Mouse (Mus musculus) CH12.LX (cell line): ENCODE measurements around the gene Rad23b. TPM values are rescaled to one million over a fixed set of nuclear protein-coding genes. Genes with fewer than 3 reads are reported as not detected.
A peak's percentile ranks its signal among the peaks of the same experiment; 100 is the strongest.

Experiments
- DNase-seq: peaks from one replicate; pipeline ENCODE4 v3.0.0-alpha.2; 2013; ENCODE audit errors: extremely low read depth
- H3K27ac ChIP-seq: 2 replicates; pipeline ENCODE4 v1.5.1; 2012; ENCODE audit warnings: low read depth, mild to moderate bottlenecking, control low read depth, moderate library complexity; ENCODE audit not compliant: insufficient read depth
- H3K27me3 ChIP-seq: replicated peaks from 2 replicates; pipeline ENCODE3; 2012; ENCODE audit warnings: inconsistent platforms
- H3K36me3 ChIP-seq, 2 experiments: replicated peaks in 1 of 2; 2 replicates each; pipeline versions ENCODE3 to v1.6.1; 2012; ENCODE audit warnings: inconsistent platforms in 1 of 2, low read length in 1 of 2, mild to moderate bottlenecking in 1 of 2, mixed read lengths in 1 of 2, moderate library complexity in 1 of 2; ENCODE audit not compliant: control insufficient read depth in 1 of 2, insufficient read depth in 1 of 2
- H3K4me1 ChIP-seq, 2 experiments: 2 replicates each; pipeline ENCODE4 v1.6.1; 2012; ENCODE audit warnings: inconsistent platforms in 1 of 2, moderate library complexity in 1 of 2; ENCODE audit not compliant: insufficient read depth in 2 of 2, control insufficient read depth in 1 of 2
- H3K4me2 ChIP-seq: 2 replicates; pipeline ENCODE4 v1.6.1; 2012; ENCODE audit warnings: low read depth, mild to moderate bottlenecking, control low read depth; ENCODE audit not compliant: poor library complexity, insufficient read depth, severe bottlenecking
- H3K4me3 ChIP-seq, 3 experiments: fragments of 150-350 bp in 1 of 3; sonication (generic) in 1 of 3; replicated peaks in 1 of 3; 2 replicates each; pipeline versions ENCODE3 to v1.5.1; 2011 to 2012; ENCODE audit warnings: low read depth in 2 of 3, low read length in 2 of 3, mild to moderate bottlenecking in 2 of 3, moderate library complexity in 2 of 3, control low read depth in 1 of 3, improper control_type of control experiment in 1 of 3, inconsistent platforms in 1 of 3, mixed read lengths in 1 of 3; ENCODE audit not compliant: poor library complexity in 1 of 3
- H3K79me2 ChIP-seq: replicated peaks from 2 replicates; pipeline ENCODE4 v1.6.1; 2012; ENCODE audit warnings: mild to moderate bottlenecking, moderate library complexity; ENCODE audit not compliant: control insufficient read depth, poor library complexity, insufficient read depth, severe bottlenecking; ENCODE audit errors: extremely low read depth
- H3K9ac ChIP-seq: 2 replicates; pipeline ENCODE4 v1.6.1; 2012; ENCODE audit warnings: low read depth, mild to moderate bottlenecking, control low read depth, moderate library complexity; ENCODE audit not compliant: insufficient read depth
- H3K9me3 ChIP-seq: replicated peaks from 2 replicates; pipeline ENCODE3; 2012; ENCODE audit warnings: low read length, inconsistent platforms, mixed read lengths
- CHD1 ChIP-seq: IDR thresholded peaks from 2 replicates; pipeline ENCODE4 v1.6.1; 2012; ENCODE audit warnings: low read depth, low read length, improper control_type of control experiment, inconsistent platforms
- CHD2 ChIP-seq: IDR thresholded peaks from 2 replicates; pipeline ENCODE4 v1.6.1; 2011; ENCODE audit warnings: low read length, improper control_type of control experiment
- CTCF ChIP-seq, 2 experiments: IDR thresholded peaks in 1 of 2; conservative IDR thresholded peaks in 1 of 2; 2 replicates each; pipeline ENCODE4 v1.5.1; 2011 to 2012; ENCODE audit warnings: low read depth in 2 of 2, low read length in 2 of 2, improper control_type of control experiment in 1 of 2, inconsistent platforms in 1 of 2, mild to moderate bottlenecking in 1 of 2, moderate library complexity in 1 of 2
- E2F4 ChIP-seq: IDR thresholded peaks from 2 replicates; pipeline ENCODE4 v1.6.1; 2011; ENCODE audit warnings: low read depth, low read length, improper control_type of control experiment; ENCODE audit not compliant: insufficient replicate concordance
- ETS1 ChIP-seq: conservative IDR thresholded peaks from 2 replicates; pipeline ENCODE4 v1.6.1; 2012; ENCODE audit warnings: low read depth, mild to moderate bottlenecking, inconsistent platforms, low read length, improper control_type of control experiment, moderate library complexity
- JUN ChIP-seq: IDR thresholded peaks from 2 replicates; pipeline ENCODE4 v1.6.1; 2011; ENCODE audit warnings: low read depth, mild to moderate bottlenecking, low read length, improper control_type of control experiment, moderate library complexity; ENCODE audit not compliant: insufficient read depth
- JUND ChIP-seq: conservative IDR thresholded peaks from 2 replicates; pipeline ENCODE4 v1.6.1; 2011; ENCODE audit warnings: low read depth, low read length, improper control_type of control experiment
- MAX ChIP-seq: IDR thresholded peaks from 2 replicates; pipeline ENCODE4 v1.6.1; 2011; ENCODE audit warnings: low read length, improper control_type of control experiment
- MXI1 ChIP-seq: IDR thresholded peaks from 2 replicates; pipeline ENCODE4 v1.6.1; 2011; ENCODE audit warnings: mild to moderate bottlenecking, low read depth, low read length, improper control_type of control experiment
- MYC ChIP-seq: IDR thresholded peaks from 2 replicates; pipeline ENCODE4 v1.6.1; 2011; ENCODE audit warnings: low read depth, mild to moderate bottlenecking, improper control_type of control experiment, low read length
- NELFE ChIP-seq: IDR thresholded peaks from 2 replicates; pipeline ENCODE4 v1.6.1; 2011; ENCODE audit warnings: low read depth, low read length, improper control_type of control experiment
- NRF1 ChIP-seq: IDR thresholded peaks from 2 replicates; pipeline ENCODE4 v1.6.1; 2014; ENCODE audit warnings: low read depth, mild to moderate bottlenecking, inconsistent platforms, low read length, improper control_type of control experiment, moderate library complexity
- PAX5 ChIP-seq: IDR thresholded peaks from 2 replicates; pipeline ENCODE4 v1.6.1; 2012; ENCODE audit warnings: low read length, inconsistent platforms, mixed read lengths
- RCOR1 ChIP-seq: conservative IDR thresholded peaks from 2 replicates; pipeline ENCODE4 v1.6.1; 2012; ENCODE audit warnings: low read depth, mild to moderate bottlenecking, inconsistent platforms, low read length, improper control_type of control experiment
- SIN3A ChIP-seq: IDR thresholded peaks from 2 replicates; pipeline ENCODE4 v1.6.1; 2012; ENCODE audit warnings: low read length, improper control_type of control experiment, inconsistent platforms
- USF1 ChIP-seq: IDR thresholded peaks from 2 replicates; pipeline ENCODE4 v1.6.1; 2014; ENCODE audit warnings: low read depth, mild to moderate bottlenecking, inconsistent platforms, low read length, improper control_type of control experiment
- USF2 ChIP-seq: conservative IDR thresholded peaks from 2 replicates; pipeline ENCODE4 v1.6.1; 2011; ENCODE audit warnings: low read depth, low read length, improper control_type of control experiment
- ZC3H11A ChIP-seq: IDR thresholded peaks from 2 replicates; pipeline ENCODE4 v1.6.1; 2012; ENCODE audit warnings: low read depth, mild to moderate bottlenecking, inconsistent platforms, low read length, improper control_type of control experiment
- ZKSCAN1 ChIP-seq: IDR thresholded peaks from 2 replicates; pipeline ENCODE4 v1.6.1; 2012; ENCODE audit warnings: low read depth, inconsistent platforms, low read length, improper control_type of control experiment, borderline replicate concordance
- ZNF384 ChIP-seq: IDR thresholded peaks from 2 replicates; pipeline ENCODE4 v1.6.1; 2012; ENCODE audit warnings: low read depth, low read length, improper control_type of control experiment, inconsistent platforms
- dilution Hi-C: fragments of 300-500 bp; cut with MboI; formaldehyde crosslinking; loops from 2 replicates; pipeline ENCODE4 v1.14.3; 2020; ENCODE audit warnings: low sequenced_read_pairs; ENCODE audit not compliant: extremely low pct_unique_long_range_greater_than_20kb, extremely low pct_ligation_motif_present
- in situ Hi-C: fragments of 300-500 bp; cut with MboI; formaldehyde crosslinking; loops from 3 replicates; pipeline ENCODE4 v1.14.3; 2019; ENCODE audit warnings: low sequenced_read_pairs, low pct_ligation_motif_present, low pct_unique_long_range_greater_than_20kb, mixed read lengths
- polyA plus RNA-seq: library from polyadenylated mRNA; unstranded; fragments of >175 nt; gene quantifications from 2 replicates; pipeline ENCODE4 v1.2.1, GENCODE M21; 2012; ENCODE audit warnings: low read depth; ENCODE audit not compliant: insufficient read length
- total RNA-seq, 2 experiments: library from RNA; depleted of rRNA; stranded (reverse); fragments of 300-350 nt in 1 of 2; fragments of >200 nt in 1 of 2; gene quantifications; 2 replicates each; pipeline ENCODE4 v1.2.3; 2012 to 2014

Gene Rad23b
- total and polyA plus RNA-seq, 3 experiments, result 190 to 436 (median 350) TPM

DNA sequence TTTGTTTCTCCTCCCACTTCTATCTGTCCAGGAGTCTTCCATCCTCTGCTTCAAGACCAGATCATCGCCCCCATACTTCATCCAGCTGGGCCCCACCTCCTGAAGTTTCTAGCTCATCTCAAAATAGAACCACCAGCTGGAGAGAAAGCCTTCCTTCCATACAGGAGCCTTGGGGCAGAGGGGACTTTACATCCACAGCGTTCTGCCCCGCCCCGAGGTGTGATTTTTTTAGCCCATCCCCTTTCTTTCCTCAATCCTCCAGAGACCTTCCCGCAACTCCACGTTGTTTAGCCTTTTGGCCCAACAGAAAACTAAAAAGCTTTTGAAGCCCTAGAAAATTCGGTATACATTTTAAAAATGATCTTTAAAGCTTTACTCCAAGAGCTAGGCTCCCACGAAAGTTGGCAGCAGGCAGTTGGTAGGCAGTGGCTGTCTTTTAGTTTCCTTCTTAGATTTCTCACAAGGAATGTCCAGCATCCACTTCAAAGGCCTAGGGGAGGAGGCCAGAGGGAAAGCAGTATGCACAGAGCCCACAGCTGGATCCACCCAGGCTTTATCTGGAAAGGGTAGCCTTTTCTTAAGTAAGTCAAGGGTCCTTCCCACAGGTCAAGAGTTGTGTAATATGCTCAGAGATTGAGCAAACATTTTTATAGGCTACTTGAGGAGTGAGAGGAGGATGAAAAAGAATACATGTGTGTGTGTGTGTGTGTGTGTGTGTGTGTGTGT lies 20.1 kb upstream of the Rad23b start:
- TF ChIP-seq SIN3A, result no peak
- TF ChIP-seq ZC3H11A, result no peak
- no peak for TF ChIP-seq USF1
- no peak for TF ChIP-seq CHD1
- no peak for TF ChIP-seq NRF1
- TF ChIP-seq E2F4, result no peak
- no peak for TF ChIP-seq NELFE
- no peak for TF ChIP-seq PAX5
- no peak for TF ChIP-seq MYC
- no peak for TF ChIP-seq JUN
- no peak for TF ChIP-seq MAX
- no peak for TF ChIP-seq ETS1
- TF ChIP-seq CHD2, result no peak
- no peak for TF ChIP-seq ZNF384
- no peak for TF ChIP-seq JUND
- TF ChIP-seq USF2, result no peak
- TF ChIP-seq RCOR1, result no peak
- TF ChIP-seq ZKSCAN1, result no peak
- Histone ChIP-seq H3K9me3 (no peaks in the 10 kb centered on the region), H3K27ac (no peak overlapping the region), H3K4me1 (peaks cover 6 to 45% of the 10 kb centered on the region in 2 experiments), H3K36me3 (no peaks in the 10 kb centered on the region), H3K79me2 (no peaks in the 10 kb centered on the region), H3K4me3 (no peak overlapping the region), H3K27me3 (no peaks in the 10 kb centered on the region), H3K4me2 (peak overlapping the region; percentile 37), H3K9ac (no peak overlapping the region)
- in situ Hi-C loops (no loop called here), dilution Hi-C loops (no loop called here)
- no peak for DNase-seq

DNA sequence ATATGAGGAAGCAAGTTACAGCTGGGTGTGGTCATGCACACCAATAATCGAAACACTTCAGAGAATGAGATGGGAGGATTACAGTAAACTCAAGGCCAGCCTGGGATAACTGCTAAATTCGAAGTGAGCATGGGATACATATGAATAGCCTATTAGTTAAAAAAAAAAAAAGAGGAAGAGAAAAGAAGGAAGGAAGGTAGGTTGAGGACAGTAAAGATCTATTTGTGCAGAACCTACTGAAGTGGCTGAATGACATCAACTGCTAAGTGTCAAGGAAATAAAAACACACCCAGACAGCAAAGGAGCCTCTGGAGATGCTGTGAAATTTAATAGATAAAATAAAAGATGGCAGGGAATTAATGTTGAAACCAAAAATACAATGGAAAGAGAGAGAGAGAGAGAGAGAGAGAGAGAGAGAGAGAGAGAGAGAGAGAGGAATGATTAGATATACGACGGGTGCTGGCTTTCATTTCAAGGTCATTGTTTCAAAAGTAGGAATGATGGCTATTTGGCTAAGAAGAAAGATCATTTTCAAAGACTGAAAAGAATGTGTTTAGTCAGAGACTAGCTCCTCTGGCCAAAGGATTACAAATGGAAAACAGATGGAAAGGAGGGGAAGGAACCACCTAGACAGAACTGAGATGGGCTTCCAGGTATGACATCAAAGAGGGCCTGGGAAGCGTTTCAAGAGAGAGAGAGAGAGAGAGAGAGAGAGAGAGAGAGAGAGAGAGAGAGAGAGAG lies 14.6 kb upstream of the Rad23b start:
- no peaks in the 10 kb centered on the region for H3K79me2 ChIP-seq
- H3K36me3 ChIP-seq, result no peaks in the 10 kb centered on the region
- H3K27me3 ChIP-seq, result no peaks in the 10 kb centered on the region
- H3K9me3 ChIP-seq, result peaks cover 3% of the 10 kb centered on the region
- H3K4me1 ChIP-seq, result peaks cover 0 to 10% of the 10 kb centered on the region in 2 experiments; a peak in 2 of 4 replicates
- DNase-seq, result no peak
- dilution Hi-C loops, result no loop called here
- no peak overlapping the region for H3K9ac ChIP-seq
- H3K4me3 ChIP-seq, result no peak overlapping the region
- H3K4me2 ChIP-seq, result no peak overlapping the region
- no peak overlapping the region for H3K27ac ChIP-seq
- TF ChIP-seq JUND (no peak), MXI1 (no peak), CTCF (conservative IDR thresholded peaks at IDR 0.05 in 1 of 2, IDR thresholded peaks at IDR 0.05 in 1 of 2; ENCODE audit: low read depth in 2 of 2, low read length in 2 of 2) (no peak)
- in situ Hi-C loops, result no loop called here
